ENCODE assay signal across 7 mouse cellular contexts in genomic region chr8:105217926-105218522, GRCm38 (mm10). TPM values are rescaled to one million over a fixed set of nuclear protein-coding genes. Genes with fewer than 3 reads are reported as not detected.
DNase-seq lines count a peak whose midpoint lies in the region; ATAC-seq and TF ChIP-seq lines count a peak whose summit lies in the region.

No protein-coding gene starts in this region.

- peak; percentile 93 for DNase-seq in kidney, postnatal 0 days (ENCODE audit: low spot score)
- DNase-seq in NIH3T3 (ENCODE audit: low read depth): peak; percentile 84
- DNase-seq in gastrocnemius, postnatal 25 days: no peak

- H3K9ac ChIP-seq in kidney, postnatal 0 days (ENCODE audit: low read depth, low read length): no peak overlapping the region
- H3K9ac ChIP-seq in kidney, embryonic 16.5 days (replicated peaks; ENCODE audit: low read length): no peak overlapping the region
- no peak overlapping the region for H3K9ac ChIP-seq in neural tube, embryonic 12.5 days

- H3K27me3 ChIP-seq in kidney, postnatal 0 days (ENCODE audit: insufficient read depth, low read length): no peaks in the 10 kb centered on the region
- no peaks in the 10 kb centered on the region for H3K27me3 ChIP-seq in kidney, embryonic 16.5 days (ENCODE audit: insufficient read depth, low read length)
- no peaks in the 10 kb centered on the region for H3K27me3 ChIP-seq in neural tube, embryonic 12.5 days (replicated peaks)

- WGBS in kidney, postnatal 0 days: 82% methylated on average over 5 of the region's 5 CpGs
- 79% methylated on average over 5 of the region's 5 CpGs for WGBS in kidney, embryonic 16.5 days
- WGBS in neural tube, embryonic 12.5 days: 83% methylated on average over 5 of the region's 5 CpGs

- no peak overlapping the region for H3K4me2 ChIP-seq in kidney, postnatal 0 days (ENCODE audit: low read length)
- H3K4me2 ChIP-seq in kidney, embryonic 16.5 days (replicated peaks; ENCODE audit: low read depth, low read length): no peak overlapping the region
- no peak overlapping the region for H3K4me2 ChIP-seq in neural tube, embryonic 12.5 days (replicated peaks)

- no peak overlapping the region for H3K4me3 ChIP-seq in kidney, postnatal 0 days (replicated peaks; ENCODE audit: low read depth, low read length)
- H3K4me3 ChIP-seq in kidney, embryonic 16.5 days (ENCODE audit: low read length): no peak overlapping the region
- no peak overlapping the region for H3K4me3 ChIP-seq in neural tube, embryonic 12.5 days

- no peaks in the 10 kb centered on the region for H3K4me1 ChIP-seq in kidney, postnatal 0 days (replicated peaks; ENCODE audit: insufficient read depth, low read length)
- no peaks in the 10 kb centered on the region for H3K4me1 ChIP-seq in kidney, embryonic 16.5 days (ENCODE audit: insufficient read depth, low read length)
- no peaks in the 10 kb centered on the region for H3K4me1 ChIP-seq in neural tube, embryonic 12.5 days

- H3K9me3 ChIP-seq in kidney, postnatal 0 days (replicated peaks; ENCODE audit: low read length): no peaks in the 10 kb centered on the region
- no peaks in the 10 kb centered on the region for H3K9me3 ChIP-seq in kidney, embryonic 16.5 days (ENCODE audit: low read length)
- H3K9me3 ChIP-seq in neural tube, embryonic 12.5 days: no peaks in the 10 kb centered on the region

- H3K36me3 ChIP-seq in kidney, postnatal 0 days (ENCODE audit: insufficient read depth, low read length): 0 out of 2 replicates have a peak, but pooled peaks cover 6% of the 10 kb centered on the region
- peaks cover 10% of the 10 kb centered on the region; the same call in 1 of the 2 replicates for H3K36me3 ChIP-seq in kidney, embryonic 16.5 days (ENCODE audit: insufficient read depth, low read length)
- peaks cover 5% of the 10 kb centered on the region; the same call in 1 of the 2 replicates for H3K36me3 ChIP-seq in neural tube, embryonic 12.5 days

- no peak for ATAC-seq in kidney, postnatal 0 days (replicated peaks; ENCODE audit: low FRiP score, low read depth)
- ATAC-seq in kidney, embryonic 16.5 days (ENCODE audit: low FRiP score, low TSS enrichment): no peak; the same call in 1 of the 2 replicates
- peak; percentile 83 for ATAC-seq in CD4-positive, CD25-positive, alpha-beta regulatory T cell, adult 4 months
- ATAC-seq in granulocyte monocyte progenitor cell, adult 5-6 weeks (replicated peaks; ENCODE audit: poor library complexity, severe bottlenecking): peak; percentile 89
- peak; percentile 53 for ATAC-seq in neural tube, embryonic 12.5 days (ENCODE audit: low FRiP score, low read depth)

- TF ChIP-seq CTCF in kidney, postnatal 0 days (IDR thresholded peaks at IDR 0.05; ENCODE audit: low read depth): peak; percentile 94

- no peak overlapping the region for H3K27ac ChIP-seq in kidney, postnatal 0 days
- H3K27ac ChIP-seq in kidney, embryonic 16.5 days (ENCODE audit: low read length): no peak overlapping the region
- H3K27ac ChIP-seq in neural tube, embryonic 12.5 days: no peak overlapping the region

RNA-seq across cellular contexts. Expression of gene D230025D16Rik, which starts 6.9 kb away (rescaled TPM):
- polyA plus RNA-seq in kidney, postnatal 0 days (2015; fragmentation: Nextera tagmentation; extraction: Ambion mirVana): 19.2 and 20.6 TPM in 2 replicates
- 26.9 and 27.6 TPM in 2 replicates for polyA plus RNA-seq in kidney, embryonic 16.5 days (2015; fragmentation: Nextera tagmentation; extraction: Ambion mirVana)
- 10 to 100 TPM; 13.9 to 14.2 TPM for polyA plus RNA-seq in CD4-positive, CD25-positive, alpha-beta regulatory T cell, adult 4 months (2017; shearing (Covaris generic))
- total RNA-seq in granulocyte monocyte progenitor cell, adult 5-6 weeks (2014; fragmentation: Nextera tagmentation): 30.9 and 41.0 TPM in 2 replicates
- 21.8 and 25.7 TPM in 2 replicates for total RNA-seq in granulocyte monocyte progenitor cell, adult 5-6 weeks (2017)
- polyA plus RNA-seq in neural tube, embryonic 12.5 days (2016; fragmentation: Nextera tagmentation; extraction: Ambion mirVana): 26.4 and 27.1 TPM in 2 replicates
- total RNA-seq in gastrocnemius, postnatal 25 days (2021): 10 to 100 TPM; 13.5 to 24.2 TPM

RNA-seq across cellular contexts. Expression of gene B3gnt9, which starts 36.9 kb away (rescaled TPM):
- polyA plus RNA-seq in kidney, postnatal 0 days (2015; fragmentation: Nextera tagmentation; extraction: Ambion mirVana): 7.5 and 7.7 TPM in 2 replicates
- 10.2 and 11.9 TPM in 2 replicates for polyA plus RNA-seq in kidney, embryonic 16.5 days (2015; fragmentation: Nextera tagmentation; extraction: Ambion mirVana)
- polyA plus RNA-seq in CD4-positive, CD25-positive, alpha-beta regulatory T cell, adult 4 months (2017; shearing (Covaris generic)): under 1 TPM; 0.33 to 0.47 TPM
- total RNA-seq in granulocyte monocyte progenitor cell, adult 5-6 weeks (2014; fragmentation: Nextera tagmentation): 0.32 TPM in 1 of 2 replicates, not detected in the other
- total RNA-seq in granulocyte monocyte progenitor cell, adult 5-6 weeks (2017): 1.0 TPM in 1 of 2 replicates, not detected in the other
- 6.5 TPM in 2 replicates for polyA plus RNA-seq in neural tube, embryonic 12.5 days (2016; fragmentation: Nextera tagmentation; extraction: Ambion mirVana)
- total RNA-seq in gastrocnemius, postnatal 25 days (2021): 1 to 10 TPM; 2.6 TPM

RNA-seq across cellular contexts. Expression of gene Tradd, which starts 46.4 kb away (rescaled TPM):
- 21.8 and 24.2 TPM in 2 replicates for polyA plus RNA-seq in kidney, postnatal 0 days (2015; fragmentation: Nextera tagmentation; extraction: Ambion mirVana)
- polyA plus RNA-seq in kidney, embryonic 16.5 days (2015; fragmentation: Nextera tagmentation; extraction: Ambion mirVana): 23.4 and 26.3 TPM in 2 replicates
- 10 to 100 TPM; 58.1 to 76.0 TPM for polyA plus RNA-seq in CD4-positive, CD25-positive, alpha-beta regulatory T cell, adult 4 months (2017; shearing (Covaris generic))
- 8.7 and 9.4 TPM in 2 replicates for total RNA-seq in granulocyte monocyte progenitor cell, adult 5-6 weeks (2014; fragmentation: Nextera tagmentation)
- 15.8 and 21.0 TPM in 2 replicates for total RNA-seq in granulocyte monocyte progenitor cell, adult 5-6 weeks (2017)
- polyA plus RNA-seq in neural tube, embryonic 12.5 days (2016; fragmentation: Nextera tagmentation; extraction: Ambion mirVana): 18.7 and 21.2 TPM in 2 replicates
- 1 to 10 TPM; 3.0 TPM for total RNA-seq in gastrocnemius, postnatal 25 days (2021)

RNA-seq across cellular contexts. Expression of gene Fbxl8, which starts 46.4 kb away (rescaled TPM):
- polyA plus RNA-seq in kidney, postnatal 0 days (2015; fragmentation: Nextera tagmentation; extraction: Ambion mirVana): 1.8 and 2.4 TPM in 2 replicates
- polyA plus RNA-seq in kidney, embryonic 16.5 days (2015; fragmentation: Nextera tagmentation; extraction: Ambion mirVana): 3.0 and 3.1 TPM in 2 replicates
- polyA plus RNA-seq in CD4-positive, CD25-positive, alpha-beta regulatory T cell, adult 4 months (2017; shearing (Covaris generic)): 10 to 100 TPM; 16.5 to 27.6 TPM
- total RNA-seq in granulocyte monocyte progenitor cell, adult 5-6 weeks (2014; fragmentation: Nextera tagmentation): 0.21 and 4.4 TPM in 2 replicates
- total RNA-seq in granulocyte monocyte progenitor cell, adult 5-6 weeks (2017): 1.7 and 3.6 TPM in 2 replicates
- 0.90 and 1.0 TPM in 2 replicates for polyA plus RNA-seq in neural tube, embryonic 12.5 days (2016; fragmentation: Nextera tagmentation; extraction: Ambion mirVana)
- 1 to 10 TPM in 1 of 2 experiments, under 1 TPM in 1; 0.90 to 1.0 TPM for total RNA-seq in gastrocnemius, postnatal 25 days (2021)

RNA-seq across cellular contexts. Expression of gene Cbfb, which starts 47.5 kb away (rescaled TPM):
- 59.6 and 59.7 TPM in 2 replicates for polyA plus RNA-seq in kidney, postnatal 0 days (2015; fragmentation: Nextera tagmentation; extraction: Ambion mirVana)
- polyA plus RNA-seq in kidney, embryonic 16.5 days (2015; fragmentation: Nextera tagmentation; extraction: Ambion mirVana): 59.9 and 63.5 TPM in 2 replicates
- 10 to 100 TPM; 26.7 to 40.6 TPM for polyA plus RNA-seq in CD4-positive, CD25-positive, alpha-beta regulatory T cell, adult 4 months (2017; shearing (Covaris generic))
- 119 and 135 TPM in 2 replicates for total RNA-seq in granulocyte monocyte progenitor cell, adult 5-6 weeks (2014; fragmentation: Nextera tagmentation)
- total RNA-seq in granulocyte monocyte progenitor cell, adult 5-6 weeks (2017): 177 and 185 TPM in 2 replicates
- 65.8 and 73.1 TPM in 2 replicates for polyA plus RNA-seq in neural tube, embryonic 12.5 days (2016; fragmentation: Nextera tagmentation; extraction: Ambion mirVana)
- 10 to 100 TPM; 42.1 to 42.2 TPM for total RNA-seq in gastrocnemius, postnatal 25 days (2021)

Comparison
In these comparisons a context has a peak if more than half of its experiments do, and no peak if none do; other contexts are left out.
1. ATAC-seq: peak in CD4-positive, CD25-positive, alpha-beta regulatory T cell, adult 4 months (single experiment), granulocyte monocyte progenitor cell, adult 5-6 weeks (single experiment) and neural tube, embryonic 12.5 days (single experiment); none in kidney, postnatal 0 days (single experiment) and kidney, embryonic 16.5 days (single experiment).